Mouse (Mus musculus) spleen, adult 2 months (tissue): ENCODE data around the gene Lypd6b. TPM values are rescaled to one million over a fixed set of nuclear protein-coding genes. Genes with fewer than 3 reads are reported as not detected.

Source experiments
- DNase-seq, 2 experiments: peaks; one replicate each; pipeline versions ENCODE4 v3.0.0 to v3.0.0-alpha.2; 2012 to 2021; ENCODE audit warnings: low spot score in 2 of 2, low read depth in 1 of 2
- H3K27ac ChIP-seq: fragments of 200-500 bp; 2 replicates; pipeline ENCODE4 v1.5.1; 2012; ENCODE audit warnings: low read length, inconsistent platforms; ENCODE audit not compliant: insufficient read depth
- H3K27me3 ChIP-seq: fragments of 200-500 bp; 2 replicates; pipeline ENCODE4 v1.6.1; 2012; ENCODE audit warnings: mild to moderate bottlenecking, moderate library complexity, low read length, inconsistent platforms; ENCODE audit not compliant: control insufficient read depth, insufficient read depth
- H3K36me3 ChIP-seq: fragments of 200-500 bp; 2 replicates; pipeline ENCODE4 v1.6.1; 2012; ENCODE audit warnings: mild to moderate bottlenecking, low read length, inconsistent platforms; ENCODE audit not compliant: control insufficient read depth, insufficient read depth
- H3K4me1 ChIP-seq: fragments of 200-500 bp; 2 replicates; pipeline ENCODE4 v1.6.1; 2011; ENCODE audit warnings: inconsistent platforms; ENCODE audit not compliant: control insufficient read depth, insufficient read depth, insufficient read length
- H3K4me3 ChIP-seq: fragments of 200-500 bp; 2 replicates; pipeline ENCODE4 v1.5.1; 2011; ENCODE audit warnings: mild to moderate bottlenecking, inconsistent platforms; ENCODE audit not compliant: insufficient read depth, insufficient read length; ENCODE audit errors: extremely low read depth
- CTCF ChIP-seq: fragments of 200-500 bp; IDR thresholded peaks from 2 replicates; pipeline ENCODE4 v1.5.1; 2011; ENCODE audit warnings: mild to moderate bottlenecking, inconsistent platforms; ENCODE audit not compliant: insufficient read depth, insufficient read length, insufficient replicate concordance; ENCODE audit errors: extremely low read depth
- POLR2A ChIP-seq: fragments of 200-500 bp; IDR thresholded peaks from 2 replicates; pipeline ENCODE4 v1.6.1; 2011; ENCODE audit warnings: low read depth, low read length, inconsistent platforms
- WGBS: fragments of 180-500 bp; shearing (Covaris S2); methylation state at CpG from one replicate; pipeline ENCODE4 v1.1.7; 2018; 5-methylcytosine and 5-hydroxymethylcytosine counted together
- polyA plus RNA-seq: library from polyadenylated mRNA; depleted of rRNA; stranded (reverse); fragments of >200 nt; gene quantifications from 2 replicates; pipeline ENCODE4 v1.2.3, GENCODE M21; 2012

Lypd6b gene
- polyA plus RNA-seq, 1 experiment, result 0.51 TPM

- no peak for DNase-seq
- no peak for TF ChIP-seq POLR2A
- no peak for TF ChIP-seq CTCF
- Histone ChIP-seq H3K27ac (no peak overlapping the region), H3K36me3 (no peaks in the 10 kb centered on the region), H3K27me3 (peaks cover 15% of the 10 kb centered on the region), H3K4me1 (peaks cover 3% of the 10 kb centered on the region; the same call in 1 of the 2 replicates), H3K4me3 (no peak overlapping the region)
- 37% methylated on average over 3 of the region's 3 CpGs for WGBS
Observed at GRCm38 (mm10) chr2:49788643-49789042, 1.2 kb downstream of the Lypd6b start.

- WGBS, result 60% methylated on average over 6 of the region's 6 CpGs
- H3K4me3 ChIP-seq, result no peak overlapping the region
- no peak for TF ChIP-seq POLR2A
- no peak for TF ChIP-seq CTCF
- H3K27me3 ChIP-seq, result peaks cover 15% of the 10 kb centered on the region
- no peak for DNase-seq
- H3K4me1 ChIP-seq, result peaks cover 3% of the 10 kb centered on the region; the same call in 1 of the 2 replicates
- no peaks in the 10 kb centered on the region for H3K36me3 ChIP-seq
- H3K27ac ChIP-seq, result no peak overlapping the region
Observed at GRCm38 (mm10) chr2:49789078-49789477, 1.6 kb downstream of the Lypd6b start.

GRCm38 (mm10) chr2:49789504-49789903 is 2.0 kb downstream of the Lypd6b start:
- Histone ChIP-seq H3K4me1 (peaks cover 3% of the 10 kb centered on the region; the same call in 1 of the 2 replicates), H3K4me3 (no peak overlapping the region), H3K36me3 (no peaks in the 10 kb centered on the region), H3K27me3 (peaks cover 15% of the 10 kb centered on the region), H3K27ac (no peak overlapping the region)
- DNase-seq, result no peak
- 84% methylated on average over 5 of the region's 5 CpGs for WGBS
- TF ChIP-seq CTCF (no peak), POLR2A (no peak)

DNA sequence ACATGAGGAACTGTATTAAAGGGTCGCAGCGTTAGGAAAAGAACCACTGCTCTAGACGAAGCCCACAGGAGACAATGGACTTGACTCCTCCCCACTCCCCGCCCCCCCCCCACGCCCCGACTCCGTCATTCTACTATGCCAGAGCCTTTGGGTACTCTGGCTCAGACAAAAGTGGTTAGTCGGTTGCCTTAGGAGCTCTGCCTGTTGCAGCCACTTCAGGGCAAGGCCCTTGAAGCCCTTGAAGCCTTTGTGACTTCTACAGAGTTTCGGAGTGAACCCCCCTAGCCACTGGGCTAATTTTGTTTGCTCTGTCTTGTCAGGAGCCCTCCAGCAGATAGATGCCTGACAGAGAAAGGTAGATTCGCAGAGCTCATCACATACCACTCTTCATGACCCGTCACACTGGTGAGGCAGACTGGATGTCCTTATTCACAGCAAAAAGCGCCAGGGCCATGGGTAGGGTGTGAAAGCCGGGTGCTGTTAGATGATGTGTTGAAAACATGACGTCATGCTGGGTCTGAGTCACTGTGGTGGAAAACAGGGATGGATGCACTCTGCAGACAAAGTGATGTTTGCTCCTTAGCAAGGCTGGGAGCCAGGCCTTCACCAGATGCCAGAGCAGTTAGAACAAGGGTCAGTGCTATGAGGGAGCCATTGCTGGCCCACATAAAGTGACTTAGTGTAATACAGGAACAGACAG is 10.1 kb downstream of the Lypd6b start:
- Histone ChIP-seq H3K27ac (no peak overlapping the region), H3K27me3 (no peaks in the 10 kb centered on the region), H3K4me3 (no peak overlapping the region), H3K36me3 (no peaks in the 10 kb centered on the region), H3K4me1 (no peaks in the 10 kb centered on the region)
- 85% methylated on average over 14 of the region's 14 CpGs for WGBS
- DNase-seq, result no peak
- no peak for TF ChIP-seq CTCF

GRCm38 (mm10) chr2:49804448-49804847 is 17.0 kb downstream of the Lypd6b start:
- no peak for TF ChIP-seq CTCF
- no peak for TF ChIP-seq POLR2A
- no peak for DNase-seq
- H3K36me3 ChIP-seq, result no peaks in the 10 kb centered on the region
- H3K27ac ChIP-seq, result no peak overlapping the region
- no peaks in the 10 kb centered on the region for H3K27me3 ChIP-seq
- WGBS, result 93% methylated on average over 8 of the region's 8 CpGs
- H3K4me3 ChIP-seq, result no peak overlapping the region
- no peaks in the 10 kb centered on the region for H3K4me1 ChIP-seq

DNA sequence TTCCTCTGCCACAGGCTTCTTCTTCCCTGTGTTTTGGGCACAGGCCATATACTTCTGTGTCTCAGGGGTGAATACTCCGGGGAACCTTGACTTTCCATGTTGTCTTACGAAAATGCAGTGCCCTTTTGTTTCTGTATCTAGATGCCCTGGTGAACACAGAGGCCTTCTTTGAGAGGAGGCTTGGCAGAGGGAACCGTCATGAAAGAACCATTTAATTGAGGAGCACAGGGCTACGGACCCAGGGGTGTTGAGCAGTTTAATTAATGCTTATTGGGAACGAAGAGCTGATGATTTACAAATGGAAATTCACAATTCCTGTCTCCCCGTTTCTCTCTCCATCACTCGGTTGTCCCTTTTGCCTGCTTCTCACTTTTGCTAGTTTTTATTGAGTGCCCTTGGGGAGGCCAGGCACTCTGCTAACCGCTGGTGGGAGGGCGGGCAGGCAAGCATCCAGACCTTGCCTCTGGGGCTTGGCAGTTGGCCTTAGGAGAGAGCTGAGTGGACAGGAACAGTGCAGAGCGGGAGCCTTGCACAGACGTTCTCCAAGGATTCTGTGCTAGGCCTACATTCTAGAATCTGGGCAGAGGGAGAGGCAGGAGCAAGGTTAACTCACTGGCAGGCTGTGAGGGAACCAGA is 18.4 kb downstream of the Lypd6b start:
- 90% methylated on average over 11 of the region's 11 CpGs for WGBS
- TF ChIP-seq CTCF, result no peak
- Histone ChIP-seq H3K36me3 (no peaks in the 10 kb centered on the region), H3K4me1 (no peaks in the 10 kb centered on the region), H3K27ac (no peak overlapping the region), H3K27me3 (no peaks in the 10 kb centered on the region), H3K4me3 (no peak overlapping the region)
- no peak for DNase-seq

DNA sequence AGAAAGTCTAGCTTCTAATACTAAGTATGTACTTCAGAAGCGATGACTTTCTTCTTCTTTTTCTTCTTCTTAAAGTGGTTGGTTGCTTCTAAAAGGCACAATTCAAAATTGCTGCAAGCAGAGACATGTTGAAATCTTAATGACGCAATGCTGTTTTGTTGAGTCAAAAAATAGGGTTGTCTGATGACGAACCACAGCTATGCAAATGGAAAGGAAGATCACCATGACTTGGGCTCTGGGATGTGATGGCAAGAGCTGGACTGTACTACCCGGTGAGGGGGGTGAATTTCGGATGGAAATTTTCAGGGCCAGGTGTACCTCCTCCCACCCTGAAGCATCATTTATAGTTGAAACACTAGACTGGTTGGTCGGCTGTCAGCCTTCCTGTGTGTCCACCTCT is 22.0 kb downstream of the Lypd6b start:
- WGBS, result 80% methylated on average over 6 of the region's 6 CpGs
- Histone ChIP-seq H3K27me3 (no peaks in the 10 kb centered on the region), H3K4me1 (no peaks in the 10 kb centered on the region), H3K4me3 (no peak overlapping the region), H3K36me3 (no peaks in the 10 kb centered on the region), H3K27ac (no peak overlapping the region)
- DNase-seq, result no peak
- TF ChIP-seq CTCF, result no peak
- TF ChIP-seq POLR2A, result no peak
